Mouse (Mus musculus) erythroblast, adult 5-6 weeks (primary cell): ENCODE measurements around the gene Rab42. TPM values are rescaled to one million over a fixed set of nuclear protein-coding genes. Genes with fewer than 3 reads are reported as not detected.
A peak's percentile ranks its signal among the peaks of the same experiment; 100 is the strongest.
"Not testable (repeated sequence)": the region's sequence is repeated elsewhere in the genome, so short reads cannot be mapped to it uniquely, and the experiment has no call there.

Experiments used
- ATAC-seq: replicated peaks from 2 replicates; pipeline ENCODE4 v1.8.0; 2016; ENCODE audit warnings: moderate number of reproducible peaks, mild to moderate bottlenecking, moderate TSS enrichment, inconsistent platforms; ENCODE audit not compliant: poor library complexity, low FRiP score, severe bottlenecking
- total RNA-seq, 2 experiments: library from RNA; stranded (forward) in 1 of 2; stranded (reverse) in 1 of 2; fragments of 150-400 nt in 1 of 2; fragments of 200-764, 138-1000 nt in 1 of 2; gene quantifications; 2 replicates each; pipeline versions ENCODE4 v1.2.3 to v1.2.4; 2015 to 2017; ENCODE audit warnings: low replicate concordance in 2 of 2

The Rab42 gene
- total RNA-seq, 2 experiments from 2014 or later = not detected

DNA sequence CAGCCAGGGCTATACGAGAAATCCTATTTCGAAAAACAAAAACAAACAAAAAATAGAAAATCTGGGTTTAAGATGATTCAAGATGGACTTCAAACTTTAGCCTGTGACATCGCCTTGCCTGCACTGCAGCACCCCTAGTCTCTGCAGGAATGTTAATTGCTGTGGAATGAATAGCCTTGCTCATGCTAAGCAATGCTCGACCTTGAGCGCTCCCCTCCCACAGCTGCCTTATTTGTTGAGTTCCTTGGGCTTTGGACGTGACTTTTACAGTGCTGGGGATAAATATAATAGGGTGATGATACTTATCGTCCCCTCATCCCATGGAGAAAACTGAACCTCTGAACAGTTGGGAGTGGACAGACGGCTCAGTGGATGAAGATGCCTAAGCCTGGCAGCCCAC, 12.5 kb upstream of the Rab42 start:
- ATAC-seq = no peak

DNA sequence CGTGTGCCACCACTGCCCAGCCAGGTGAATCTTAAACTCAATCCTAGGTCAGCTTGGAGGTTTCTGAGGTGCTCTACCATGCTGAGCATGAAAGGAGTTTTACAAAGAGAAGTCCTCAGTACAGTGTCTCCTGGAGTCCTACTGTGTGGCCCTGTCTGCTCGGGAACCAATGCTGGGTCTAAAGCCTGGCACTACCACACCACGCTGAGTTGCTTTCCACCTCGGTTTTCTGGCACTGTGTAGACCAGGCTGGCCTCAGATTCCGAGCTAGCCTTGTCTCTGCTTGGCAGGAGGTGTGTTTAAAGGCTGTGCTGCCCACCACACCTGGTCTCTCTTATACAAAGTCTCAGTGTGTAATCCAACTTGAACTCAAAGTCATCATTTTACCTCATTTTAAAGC, 9.4 kb upstream of the Rab42 start:
- ATAC-seq = no peak

DNA sequence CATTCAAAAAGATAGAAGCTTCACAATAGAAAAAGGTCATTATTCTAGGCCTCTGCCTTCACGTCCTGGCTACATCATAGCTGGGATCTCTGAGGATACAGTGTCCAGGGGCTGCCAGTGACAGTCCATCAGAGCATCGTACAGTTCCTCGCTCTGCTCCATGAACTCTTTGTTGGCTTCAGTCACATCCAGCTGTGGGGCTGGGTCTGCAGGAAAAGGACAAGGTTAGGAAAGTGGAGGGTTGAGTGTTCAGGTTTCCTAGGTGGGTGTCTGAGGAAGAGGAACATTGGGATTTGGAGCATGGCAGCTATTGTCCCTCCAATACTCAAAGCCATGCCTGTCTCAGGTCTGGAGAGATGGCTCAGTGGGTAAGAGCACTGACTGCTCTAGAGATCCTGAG, 8.6 kb upstream of the Rab42 start:
- no peak for ATAC-seq

DNA sequence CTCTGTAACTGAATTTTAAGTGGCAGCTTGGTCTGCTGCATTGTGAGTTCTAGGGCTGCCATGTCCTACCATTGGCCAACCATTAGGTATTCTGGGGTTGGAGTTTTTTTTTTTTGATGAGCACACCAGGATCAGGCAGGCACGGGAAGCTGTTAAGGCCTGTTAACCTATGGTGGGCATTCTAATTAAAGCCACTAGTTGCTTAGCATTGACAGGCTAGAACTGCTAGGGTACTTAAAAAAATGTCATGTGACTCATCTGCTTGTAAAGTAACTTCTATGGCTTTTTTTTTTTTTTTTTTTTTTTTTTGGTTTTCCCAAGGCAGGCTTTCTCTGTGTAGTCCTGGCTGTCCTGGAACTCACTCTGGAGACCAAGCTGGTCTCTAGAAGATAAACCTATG, 8.0 kb upstream of the Rab42 start:
- no peak for ATAC-seq

GRCm38 (mm10) chr4:132309849-132310472, 6.8 kb upstream of the Rab42 start:
- peak; percentile 58 for ATAC-seq

GRCm38 (mm10) chr4:132309140-132309848, 6.1 kb upstream of the Rab42 start:
- ATAC-seq = peak; percentile 61

GRCm38 (mm10) chr4:132308437-132309139, 5.4 kb upstream of the Rab42 start:
- ATAC-seq = peak; percentile 98

DNA sequence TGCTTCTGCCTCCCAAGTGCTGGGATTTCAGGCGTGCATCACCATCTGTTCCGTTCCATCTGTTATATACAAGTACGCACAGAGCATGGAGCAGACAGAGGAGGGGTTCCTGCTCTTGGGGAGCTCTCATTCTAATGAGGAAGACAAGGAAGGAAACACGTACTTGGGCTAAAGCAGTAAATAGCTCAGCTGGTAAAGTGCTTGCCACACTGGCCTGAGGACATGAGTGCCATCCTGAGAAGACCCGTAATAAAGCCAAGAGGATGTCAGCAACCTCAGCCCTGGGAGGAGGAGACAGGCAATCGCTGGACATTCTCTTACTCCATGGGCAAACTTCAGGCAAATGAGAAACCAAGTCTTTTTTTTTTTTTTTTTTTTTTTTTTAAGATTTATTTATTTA, 2.8 kb upstream of the Rab42 start:
- no peak for ATAC-seq

GRCm38 (mm10) chr4:132305276-132305675, 2.1 kb upstream of the Rab42 start:
- no peak for ATAC-seq

- ATAC-seq = not testable (repeated sequence)
Observed at GRCm38 (mm10) chr4:132303484-132303883, 299 bp upstream of the Rab42 start.

- ATAC-seq = no peak
Observed at GRCm38 (mm10) chr4:132301965-132302938, 933 bp downstream of the Rab42 start.

DNA sequence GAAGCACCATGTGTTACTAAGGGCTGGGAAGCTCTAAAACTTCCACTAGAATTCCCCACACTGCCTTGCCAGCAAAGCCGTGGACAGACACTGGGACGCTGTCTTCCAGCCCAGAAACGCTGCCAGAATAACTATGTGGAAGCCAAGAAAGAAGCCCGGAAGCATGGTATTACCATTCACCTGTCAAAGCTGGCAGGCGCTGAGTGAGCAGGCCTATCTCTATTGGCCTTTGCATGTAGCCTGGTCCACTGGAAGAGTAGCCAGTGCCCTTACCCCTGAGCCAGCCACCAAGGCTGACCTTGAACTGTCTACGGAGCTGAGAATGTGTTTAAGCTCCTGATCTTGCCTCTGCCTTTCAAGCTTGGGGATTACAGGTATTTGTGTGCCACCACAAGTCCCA, 1.7 kb downstream of the Rab42 start:
- no peak for ATAC-seq

DNA sequence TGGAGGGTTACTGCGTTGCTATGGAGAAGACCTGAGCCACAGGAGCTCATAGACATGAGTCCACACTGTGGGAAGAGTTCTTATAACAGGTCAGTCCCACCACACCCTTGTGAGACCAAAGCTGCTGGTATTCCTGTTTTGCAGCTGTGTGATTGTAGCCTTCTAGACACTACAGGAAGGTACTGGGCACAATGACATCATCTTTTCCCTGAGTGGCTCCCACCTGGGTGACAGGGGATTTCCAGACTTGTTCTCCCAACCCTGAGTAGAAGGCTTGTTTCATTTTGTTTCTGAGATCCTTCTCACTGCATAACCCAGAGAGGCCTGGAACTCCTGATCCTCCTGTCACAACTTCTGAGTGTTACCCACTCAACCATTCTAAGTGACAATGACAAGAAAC, 3.3 kb downstream of the Rab42 start:
- ATAC-seq = no peak

DNA sequence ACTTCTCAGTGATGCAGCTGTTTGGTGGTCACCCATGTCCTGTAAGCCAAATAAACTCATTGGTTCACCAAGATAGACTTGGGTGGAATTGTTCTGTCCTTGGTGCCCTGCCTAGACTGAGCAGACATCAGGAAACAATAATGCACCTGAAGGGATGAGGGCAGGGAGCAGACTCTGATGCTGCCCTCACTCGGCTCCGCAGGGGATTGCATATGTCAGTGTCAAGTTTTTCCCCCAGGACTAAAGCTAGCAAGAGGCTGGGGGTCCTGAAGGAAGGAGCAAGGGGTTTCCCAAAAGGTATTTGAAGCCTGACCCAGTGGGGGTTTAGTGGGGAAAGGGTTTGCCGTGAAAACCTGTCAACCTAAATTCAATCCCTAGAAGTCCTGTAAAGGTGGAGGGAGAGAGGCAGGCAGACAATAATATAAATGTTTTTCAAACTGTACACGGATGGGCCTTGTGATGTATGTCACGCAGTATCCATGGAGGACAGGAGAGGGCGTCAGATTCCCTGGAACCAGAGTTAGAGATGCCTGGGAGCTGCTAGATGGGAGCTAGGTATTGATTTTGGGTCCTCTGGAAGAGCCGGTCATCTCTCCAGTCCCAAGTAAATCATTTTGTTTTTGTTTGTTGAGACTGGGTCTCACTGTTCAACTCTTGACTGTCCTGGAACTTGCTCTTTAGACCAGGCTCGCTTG, 7.3 kb downstream of the Rab42 start:
- no peak for ATAC-seq

DNA sequence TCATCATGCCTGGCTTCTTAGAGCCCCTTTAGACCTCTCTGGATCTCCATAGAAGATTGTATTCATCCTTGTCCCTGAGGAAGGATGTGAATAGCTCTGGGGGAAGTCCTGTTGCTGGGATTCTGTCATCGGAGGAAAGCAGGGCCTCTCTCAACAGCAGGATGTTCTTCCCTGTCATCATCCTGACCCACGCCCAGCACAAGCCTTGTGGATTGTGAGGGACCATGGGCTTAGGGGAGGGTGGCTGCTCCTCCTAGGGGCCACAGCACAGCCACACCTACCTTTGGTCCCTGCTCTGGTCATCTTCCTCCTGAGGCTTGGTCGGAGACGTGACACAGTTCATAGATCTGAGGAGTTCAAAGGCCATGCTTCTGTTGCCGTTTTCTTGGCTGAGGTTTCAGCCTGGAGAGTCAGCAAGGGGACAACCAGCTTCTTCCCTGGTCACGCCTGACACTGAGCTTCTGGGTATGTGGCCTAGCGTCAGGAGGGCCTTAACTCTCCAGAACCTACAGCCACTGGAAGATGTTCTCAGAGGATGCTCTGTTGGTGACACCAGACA, 9.4 kb downstream of the Rab42 start:
- ATAC-seq = no peak

DNA sequence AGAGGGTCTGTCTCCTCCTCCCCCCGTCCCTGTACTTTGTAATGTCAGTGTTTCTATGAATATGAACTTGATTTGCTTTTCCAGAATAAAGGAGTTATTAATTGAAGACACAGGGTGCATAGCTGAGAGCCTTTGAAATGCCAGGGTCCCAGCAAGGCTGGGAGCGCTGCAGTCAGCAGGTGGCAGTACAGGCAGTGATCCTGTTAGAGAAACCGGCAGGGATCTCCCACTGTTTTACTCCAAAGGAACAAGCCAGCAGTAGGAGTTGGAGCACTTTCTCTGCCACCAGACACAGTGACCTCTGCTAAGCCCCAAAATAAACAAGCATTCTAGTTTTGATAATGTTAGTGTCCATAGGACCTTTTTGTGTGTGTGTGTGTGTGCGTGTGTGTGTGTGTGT, 10.2 kb downstream of the Rab42 start:
- no peak for ATAC-seq

- no peak for ATAC-seq
Observed at GRCm38 (mm10) chr4:132291624-132292335, 11.4 kb downstream of the Rab42 start.

GRCm38 (mm10) chr4:132291056-132291455, 12.1 kb downstream of the Rab42 start:
- ATAC-seq = no peak
